Mouse (Mus musculus) stomach, postnatal 0 days (tissue): Measurements from ENCODE around the gene Rab9b.

Experiments used
- CTCF ChIP-seq: IDR thresholded peaks from 2 replicates; pipeline ENCODE4 v1.5.1; 2016; ENCODE audit warnings: antibody characterized with exemption, low read depth, mild to moderate bottlenecking, moderate library complexity
- EP300 ChIP-seq: optimal IDR thresholded peaks from 2 replicates; pipeline ENCODE3; 2016; ENCODE audit warnings: antibody characterized with exemption

DNA sequence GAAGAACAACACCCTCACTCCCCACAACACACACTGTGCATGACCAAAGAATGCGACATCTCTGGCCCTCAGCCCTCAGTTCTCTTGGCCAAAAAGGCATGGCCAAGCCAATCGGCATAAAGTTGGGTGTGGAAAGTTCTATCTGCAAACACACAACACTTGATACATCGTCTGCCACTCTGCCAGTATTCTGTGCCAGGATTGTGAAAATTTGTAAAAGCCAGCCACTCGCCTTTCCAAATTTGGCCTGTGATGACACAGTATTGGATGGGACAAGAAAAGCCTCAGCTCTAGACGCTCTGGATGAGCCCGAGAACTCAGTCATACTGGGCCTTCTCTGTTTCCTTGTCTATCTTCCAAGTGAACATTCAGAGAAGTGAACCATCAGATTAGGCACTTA, 48.8 kb downstream of the Rab9b start:
- TF ChIP-seq EP300, result no peak
- no peak for TF ChIP-seq CTCF
